9 mouse cellular contexts compared by ENCODE assay signal in genomic region chr1:89860017-89860730, GRCm38 (mm10).
DNase-seq lines count a peak whose midpoint lies in the region; ATAC-seq lines count a peak whose summit lies in the region.
"Had no signal": no experiment of that assay in that cellular context is flagged by ENCODE, and none has a peak within 500 bp of the region (broad histone marks: within the 10 kb centered on the region; RNA-seq: fewer than 3 reads in every experiment).

No protein-coding gene starts in this region.

- no peak; the same call in 1 of the 2 replicates for ATAC-seq in heart, embryonic 15.5 days (replicated peaks; ENCODE audit: insufficient number of reproducible peaks, insufficient read depth, low FRiP score, low read depth)
- ATAC-seq in limb, embryonic 15.5 days (ENCODE audit: insufficient number of reproducible peaks, low FRiP score, low TSS enrichment, low read depth) = peak; percentile 41; the same call in 1 of the 2 replicates
- ATAC-seq in granulocyte monocyte progenitor cell, adult 5-6 weeks (replicated peaks; ENCODE audit: poor library complexity, severe bottlenecking) = no peak
- ATAC-seq: Patski had no signal

- H3K9ac ChIP-seq in heart, embryonic 15.5 days = no peak overlapping the region
- H3K9ac ChIP-seq in limb, embryonic 15.5 days = no peak overlapping the region

- no peaks in the 10 kb centered on the region for H3K27me3 ChIP-seq in heart, embryonic 15.5 days
- no peaks in the 10 kb centered on the region for H3K27me3 ChIP-seq in limb, embryonic 15.5 days
- H3K27me3 ChIP-seq: Patski had no signal

- no peak overlapping the region for H3K4me3 ChIP-seq in heart, embryonic 15.5 days
- no peak overlapping the region for H3K4me3 ChIP-seq in limb, embryonic 15.5 days

- H3K36me3 ChIP-seq in heart, embryonic 15.5 days = no peaks in the 10 kb centered on the region
- no peaks in the 10 kb centered on the region for H3K36me3 ChIP-seq in limb, embryonic 15.5 days

- H3K4me1 ChIP-seq in heart, embryonic 15.5 days (replicated peaks) = peaks cover 8% of the 10 kb centered on the region
- peaks cover 30% of the 10 kb centered on the region for H3K4me1 ChIP-seq in limb, embryonic 15.5 days

- DNase-seq in kidney, adult 8-10 months = peak; percentile 15 to 20
- DNase-seq in kidney, postnatal 4 days = no peak
- peak; percentile 51 for DNase-seq in cerebellum, adult 8-10 months
- no peak for DNase-seq in right cerebral cortex, postnatal 4 days
- DNase-seq in frontal cortex, adult 2 months (ENCODE audit: extremely low spot score in 1 of 2, low spot score in 1 of 2) = no peak

- no peaks in the 10 kb centered on the region for H3K9me3 ChIP-seq in heart, embryonic 15.5 days (replicated peaks)
- no peaks in the 10 kb centered on the region for H3K9me3 ChIP-seq in limb, embryonic 15.5 days

- WGBS in heart, embryonic 15.5 days = 65% methylated on average over 2 of the region's 2 CpGs
- WGBS in limb, embryonic 15.5 days = 30% methylated on average over 2 of the region's 2 CpGs

- peak overlapping the region; percentile 5; the same call in 1 of the 2 replicates for H3K27ac ChIP-seq in heart, embryonic 15.5 days
- H3K27ac ChIP-seq in limb, embryonic 15.5 days = peak overlapping the region; percentile 19; the same call in 1 of the 2 replicates

- no peak overlapping the region for H3K4me2 ChIP-seq in heart, embryonic 15.5 days
- no peak overlapping the region for H3K4me2 ChIP-seq in limb, embryonic 15.5 days

Comparison
In these comparisons a context has a peak if more than half of its experiments do, and no peak if none do; other contexts are left out.
1. DNase-seq: peak in kidney, adult 8-10 months (2 of 2) and cerebellum, adult 8-10 months (single experiment); none in kidney, postnatal 4 days (0 of 2), right cerebral cortex, postnatal 4 days (single experiment) and frontal cortex, adult 2 months (0 of 2).